Mouse (Mus musculus) liver, adult 2 months (tissue): ENCODE results near the gene Pigm.

Experiments used
- CTCF ChIP-seq: fragments of 200-500 bp; IDR thresholded peaks from 2 replicates; pipeline ENCODE4 v1.5.1; 2011; ENCODE audit warnings: low read depth, low read length, control low read depth
- POLR2A ChIP-seq: fragments of 200-500 bp; IDR thresholded peaks from 2 replicates; pipeline ENCODE4 v1.6.1; 2011; ENCODE audit warnings: low read length, control low read depth; ENCODE audit not compliant: insufficient read depth; ENCODE audit errors: extremely low read depth

- TF ChIP-seq CTCF (no peak), POLR2A (no peak)
These were observed 43.4 kb upstream of the Pigm start for GRCm38 (mm10) chr1:172332925-172333324.
